Mouse (Mus musculus): ENCODE data around the gene Fancc. TPM values are rescaled to one million over a fixed set of nuclear protein-coding genes. Genes with fewer than 3 reads are reported as not detected.
"Not testable (repeated sequence)": the region's sequence is repeated elsewhere in the genome, so short reads cannot be mapped to it uniquely, and the experiment has no call there.

Fancc gene
- polyA plus RNA-seq, 1 experiment: 9.7 TPM

GRCm38 (mm10) chr13:63445419-63445818, 51.7 kb downstream of the Fancc start:
- Histone ChIP-seq H3K27me3 (ENCODE audit: control insufficient read depth, insufficient read depth, low read length) (no peaks in the 10 kb centered on the region), H3K4me1 (ENCODE audit: control insufficient read depth, insufficient read depth, low read length) (no peaks in the 10 kb centered on the region), H3K4me3 (ENCODE audit: control insufficient read depth, low read depth, low read length) (no peak overlapping the region), H3K27ac (ENCODE audit: control insufficient read depth, insufficient read depth, low read depth, low read length) (no peak overlapping the region), H3K36me3 (ENCODE audit: control insufficient read depth, insufficient read depth, low read length) (no peaks in the 10 kb centered on the region)
- TF ChIP-seq POLR2A (IDR thresholded peaks at IDR 0.05; ENCODE audit: control insufficient read depth, low read depth, low read length): no peak
- no peak for TF ChIP-seq CTCF (IDR thresholded peaks at IDR 0.05; ENCODE audit: control insufficient read depth, insufficient read depth, insufficient replicate concordance, low read depth, low read length)

DNA sequence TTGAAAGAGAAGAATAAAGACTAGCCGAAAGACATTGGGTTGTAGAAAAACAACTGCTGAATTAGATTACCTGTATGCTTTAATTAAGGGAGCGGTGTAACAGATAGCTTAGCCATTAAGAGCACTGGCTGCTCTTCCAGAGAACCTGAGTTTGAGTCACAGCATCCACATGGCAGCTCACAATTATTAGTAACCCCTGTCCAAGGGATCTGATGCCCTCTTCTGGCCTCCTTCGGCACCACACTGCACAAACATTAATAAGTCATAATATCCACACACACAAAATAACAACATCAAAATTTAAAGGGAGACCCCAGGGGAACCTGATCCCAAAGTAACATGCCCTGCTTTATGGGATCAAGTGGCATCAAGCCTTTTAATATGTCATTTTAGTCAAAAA, 64.3 kb downstream of the Fancc start:
- H3K27ac ChIP-seq (ENCODE audit: control insufficient read depth, insufficient read depth, low read depth, low read length): no peak overlapping the region
- H3K27me3 ChIP-seq (ENCODE audit: control insufficient read depth, insufficient read depth, low read length): no peaks in the 10 kb centered on the region
- H3K4me3 ChIP-seq (ENCODE audit: control insufficient read depth, low read depth, low read length): no peak overlapping the region
- TF ChIP-seq POLR2A (IDR thresholded peaks at IDR 0.05; ENCODE audit: control insufficient read depth, low read depth, low read length) (no peak), CTCF (IDR thresholded peaks at IDR 0.05; ENCODE audit: control insufficient read depth, insufficient read depth, insufficient replicate concordance, low read depth, low read length) (no peak)
- H3K36me3 ChIP-seq (ENCODE audit: control insufficient read depth, insufficient read depth, low read length): no peaks in the 10 kb centered on the region
- peaks cover 3% of the 10 kb centered on the region for H3K4me1 ChIP-seq (ENCODE audit: control insufficient read depth, insufficient read depth, low read length)

DNA sequence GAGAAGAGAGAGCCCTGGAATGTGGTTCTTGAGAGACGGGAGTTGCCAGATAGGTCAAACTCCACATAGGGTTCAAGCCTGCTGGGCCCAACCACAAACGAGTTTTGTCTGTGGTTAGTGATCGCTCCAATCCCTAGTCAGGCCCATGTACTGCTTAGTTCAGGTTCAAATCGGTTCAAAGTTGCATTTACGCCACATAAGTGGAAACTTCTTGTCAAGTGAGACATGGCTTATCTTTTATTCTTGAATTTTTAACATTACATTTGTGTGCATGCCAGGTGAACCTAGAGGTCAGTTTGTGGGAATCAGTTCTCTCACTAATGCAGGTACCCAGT, 65.3 kb downstream of the Fancc start:
- Histone ChIP-seq H3K27ac (ENCODE audit: control insufficient read depth, insufficient read depth, low read depth, low read length) (peak overlapping the region; percentile 96), H3K27me3 (ENCODE audit: control insufficient read depth, insufficient read depth, low read length) (no peaks in the 10 kb centered on the region), H3K36me3 (ENCODE audit: control insufficient read depth, insufficient read depth, low read length) (no peaks in the 10 kb centered on the region), H3K4me3 (ENCODE audit: control insufficient read depth, low read depth, low read length) (peak overlapping the region; percentile 95), H3K4me1 (ENCODE audit: control insufficient read depth, insufficient read depth, low read length) (peaks cover 3% of the 10 kb centered on the region)
- no peak for TF ChIP-seq CTCF (IDR thresholded peaks at IDR 0.05; ENCODE audit: control insufficient read depth, insufficient read depth, insufficient replicate concordance, low read depth, low read length)
- TF ChIP-seq POLR2A (IDR thresholded peaks at IDR 0.05; ENCODE audit: control insufficient read depth, low read depth, low read length): no peak

- H3K27me3 ChIP-seq (ENCODE audit: control insufficient read depth, insufficient read depth, low read length): no peaks in the 10 kb centered on the region
- H3K4me1 ChIP-seq (ENCODE audit: control insufficient read depth, insufficient read depth, low read length): peaks cover 3% of the 10 kb centered on the region
- H3K36me3 ChIP-seq (ENCODE audit: control insufficient read depth, insufficient read depth, low read length): no peaks in the 10 kb centered on the region
- TF ChIP-seq CTCF (IDR thresholded peaks at IDR 0.05; ENCODE audit: control insufficient read depth, insufficient read depth, insufficient replicate concordance, low read depth, low read length) (no peak), POLR2A (IDR thresholded peaks at IDR 0.05; ENCODE audit: control insufficient read depth, low read depth, low read length) (peak; percentile 85)
- peak overlapping the region; percentile 96 for H3K27ac ChIP-seq (ENCODE audit: control insufficient read depth, insufficient read depth, low read depth, low read length)
- peak overlapping the region; percentile 95 for H3K4me3 ChIP-seq (ENCODE audit: control insufficient read depth, low read depth, low read length)
Observed at GRCm38 (mm10) chr13:63431030-63431856, 65.8 kb downstream of the Fancc start.

DNA sequence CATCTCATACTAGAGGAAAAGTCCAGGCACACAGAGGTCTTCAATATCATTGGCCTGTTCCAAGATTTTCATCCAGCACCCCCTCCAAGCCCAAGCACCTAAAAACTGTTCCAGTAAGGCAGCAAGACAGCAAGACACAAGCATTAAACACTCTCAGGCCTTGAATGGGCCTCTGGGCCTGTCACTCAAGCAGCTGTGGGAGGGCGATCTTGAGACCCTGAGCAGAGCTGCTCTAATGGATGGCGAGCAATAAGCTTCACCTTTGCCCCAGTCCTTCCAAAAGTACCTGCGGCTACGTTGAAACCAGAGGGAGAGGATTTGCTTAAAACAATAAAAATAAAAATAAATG, 66.4 kb downstream of the Fancc start:
- Histone ChIP-seq H3K27ac (ENCODE audit: control insufficient read depth, insufficient read depth, low read depth, low read length) (peak overlapping the region; percentile 86), H3K27me3 (ENCODE audit: control insufficient read depth, insufficient read depth, low read length) (no peaks in the 10 kb centered on the region), H3K4me1 (ENCODE audit: control insufficient read depth, insufficient read depth, low read length) (peaks cover 3% of the 10 kb centered on the region), H3K36me3 (ENCODE audit: control insufficient read depth, insufficient read depth, low read length) (no peaks in the 10 kb centered on the region), H3K4me3 (ENCODE audit: control insufficient read depth, low read depth, low read length) (peak overlapping the region; percentile 95)
- no peak for TF ChIP-seq POLR2A (IDR thresholded peaks at IDR 0.05; ENCODE audit: control insufficient read depth, low read depth, low read length)

DNA sequence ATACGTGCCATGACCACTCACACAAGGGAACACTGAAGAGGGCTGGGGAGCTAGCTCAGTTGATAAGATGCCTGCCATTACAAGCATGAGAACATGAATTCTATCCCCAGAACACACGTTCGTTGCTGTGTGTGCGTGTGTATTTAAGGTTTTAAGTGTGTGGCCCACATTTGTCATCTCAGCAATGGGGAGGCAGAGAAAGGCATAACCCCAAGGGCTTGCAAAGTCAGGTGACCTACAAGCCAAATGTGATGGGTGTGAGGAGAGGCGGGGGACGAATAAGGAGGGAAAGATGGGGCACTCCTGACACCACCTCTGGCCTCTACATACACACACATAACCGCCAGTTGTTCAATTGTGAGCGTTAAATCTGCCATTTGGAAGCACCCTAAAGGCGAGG, 66.9 kb downstream of the Fancc start:
- no peak for TF ChIP-seq POLR2A (IDR thresholded peaks at IDR 0.05; ENCODE audit: control insufficient read depth, low read depth, low read length)
- TF ChIP-seq CTCF (IDR thresholded peaks at IDR 0.05; ENCODE audit: control insufficient read depth, insufficient read depth, insufficient replicate concordance, low read depth, low read length): no peak
- H3K4me3 ChIP-seq (ENCODE audit: control insufficient read depth, low read depth, low read length): peak overlapping the region; percentile 95
- peak overlapping the region; percentile 86; the same call in 1 of the 2 replicates for H3K27ac ChIP-seq (ENCODE audit: control insufficient read depth, insufficient read depth, low read depth, low read length)
- H3K27me3 ChIP-seq (ENCODE audit: control insufficient read depth, insufficient read depth, low read length): no peaks in the 10 kb centered on the region
- H3K4me1 ChIP-seq (ENCODE audit: control insufficient read depth, insufficient read depth, low read length): peaks cover 3% of the 10 kb centered on the region
- H3K36me3 ChIP-seq (ENCODE audit: control insufficient read depth, insufficient read depth, low read length): no peaks in the 10 kb centered on the region

DNA sequence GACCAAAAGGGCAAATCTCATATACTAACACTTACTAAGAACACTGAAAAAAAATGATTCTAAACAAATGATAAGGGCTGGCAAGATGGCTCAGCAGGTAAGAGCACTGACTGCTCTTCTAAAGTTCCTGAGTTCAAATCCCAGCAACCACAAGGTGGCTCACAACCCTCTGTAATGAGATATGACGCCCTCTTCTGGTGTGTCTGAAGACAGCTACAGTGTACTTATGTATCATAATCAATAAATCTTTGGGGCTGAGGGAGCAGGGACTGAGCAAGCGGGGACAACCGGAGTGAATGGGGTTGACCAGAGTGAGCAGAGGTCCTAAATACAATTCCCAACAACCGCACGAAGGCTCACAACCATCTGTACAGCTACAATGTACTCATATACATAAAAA, 68.9 kb downstream of the Fancc start:
- H3K27ac ChIP-seq (ENCODE audit: control insufficient read depth, insufficient read depth, low read depth, low read length); H3K36me3 ChIP-seq (ENCODE audit: control insufficient read depth, insufficient read depth, low read length); H3K27me3 ChIP-seq (ENCODE audit: control insufficient read depth, insufficient read depth, low read length); H3K4me3 ChIP-seq (ENCODE audit: control insufficient read depth, low read depth, low read length); H3K4me1 ChIP-seq (ENCODE audit: control insufficient read depth, insufficient read depth, low read length): not testable (repeated sequence)

- Histone ChIP-seq H3K4me3 (ENCODE audit: control insufficient read depth, low read depth, low read length) (no peak overlapping the region), H3K27ac (ENCODE audit: control insufficient read depth, insufficient read depth, low read depth, low read length) (no peak overlapping the region), H3K27me3 (ENCODE audit: control insufficient read depth, insufficient read depth, low read length) (no peaks in the 10 kb centered on the region), H3K36me3 (ENCODE audit: control insufficient read depth, insufficient read depth, low read length) (no peaks in the 10 kb centered on the region), H3K4me1 (ENCODE audit: control insufficient read depth, insufficient read depth, low read length) (no peaks in the 10 kb centered on the region)
- TF ChIP-seq POLR2A (IDR thresholded peaks at IDR 0.05; ENCODE audit: control insufficient read depth, low read depth, low read length) (no peak), CTCF (IDR thresholded peaks at IDR 0.05; ENCODE audit: control insufficient read depth, insufficient read depth, insufficient replicate concordance, low read depth, low read length) (no peak)
Observed at GRCm38 (mm10) chr13:63423060-63423459, 74.0 kb downstream of the Fancc start.

All from testis, adult 2 months (tissue).